9 mouse cellular contexts compared by ENCODE assay signal in the genomic region with DNA sequence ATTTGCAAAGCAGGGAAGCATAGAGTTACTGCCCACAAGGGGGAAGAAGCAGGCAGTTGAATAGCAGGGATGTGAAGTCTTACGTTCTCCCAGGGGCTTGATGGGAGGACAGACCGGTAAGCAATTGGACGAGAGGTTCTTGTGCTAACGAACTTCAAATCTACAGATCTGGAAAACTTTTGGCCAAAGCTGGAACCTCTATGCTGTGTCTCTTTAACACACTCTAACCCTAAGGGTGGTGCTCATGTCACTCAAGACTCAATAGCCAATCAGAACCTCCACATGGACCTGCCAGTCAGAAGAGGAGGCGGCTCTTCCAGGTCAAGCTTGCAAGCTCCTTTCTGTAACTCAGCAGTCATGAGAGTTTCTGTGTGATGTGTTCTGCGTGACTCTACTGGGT. TPM values are rescaled to one million over a fixed set of nuclear protein-coding genes. Genes with fewer than 3 reads are reported as not detected.
DNase-seq lines count a peak whose midpoint lies in the region; ATAC-seq and TF ChIP-seq lines count a peak whose summit lies in the region.
"Not testable (repeated sequence)": the region's sequence is repeated elsewhere in the genome, so short reads cannot be mapped to it uniquely, and the experiment has no call there.
"Had no signal": no experiment of that assay in that cellular context is flagged by ENCODE, and none has a peak within 500 bp of the region (broad histone marks: within the 10 kb centered on the region; RNA-seq: fewer than 3 reads in every experiment).

A gene (plus strand): TSS at position 301 of the 400 bp plus-strand sequence.

- H3K36me3 ChIP-seq in forebrain, embryonic 13.5 days (ENCODE audit: poor library complexity, severe bottlenecking); heart, embryonic 14.5 days (ENCODE audit: control insufficient read depth, insufficient read depth, low read length); limb, embryonic 12.5 days; neural tube, embryonic 11.5 days (ENCODE audit: control insufficient read depth, insufficient read depth, low read length): not testable (repeated sequence)

- not testable (repeated sequence) for TF ChIP-seq CTCF in bone marrow macrophage, adult 2 months (IDR thresholded peaks at IDR 0.05; ENCODE audit: low read depth, low read length)

- H3K9me3 ChIP-seq in forebrain, embryonic 13.5 days (replicated peaks); heart, embryonic 14.5 days (ENCODE audit: control insufficient read depth, low read length); limb, embryonic 12.5 days; neural tube, embryonic 11.5 days (ENCODE audit: control insufficient read depth, low read length): not testable (repeated sequence)

- H3K27ac ChIP-seq in bone marrow macrophage, adult 2 months (ENCODE audit: insufficient read depth, low read depth, low read length); forebrain, embryonic 13.5 days; heart, embryonic 14.5 days (replicated peaks in 1 of 2; ENCODE audit: control insufficient read depth in 1 of 2, insufficient read depth in 1 of 2, low read depth in 2 of 2, low read length in 2 of 2); limb, embryonic 12.5 days; neural tube, embryonic 11.5 days (ENCODE audit: low read depth, low read length): not testable (repeated sequence)

- not testable (repeated sequence) for H3K9ac ChIP-seq in forebrain, embryonic 13.5 days; heart, embryonic 14.5 days (ENCODE audit: low read length); limb, embryonic 12.5 days (replicated peaks); neural tube, embryonic 11.5 days (ENCODE audit: low read length)

- not testable (repeated sequence) for H3K4me2 ChIP-seq in forebrain, embryonic 13.5 days; heart, embryonic 14.5 days (ENCODE audit: low read length); limb, embryonic 12.5 days; neural tube, embryonic 11.5 days (ENCODE audit: low read depth)

- not testable (repeated sequence) for TF ChIP-seq POLR2A in bone marrow macrophage, adult 2 months (IDR thresholded peaks at IDR 0.05; ENCODE audit: borderline replicate concordance, low read depth, low read length)

- DNase-seq in layer of hippocampus, postnatal 14 days (ENCODE audit: low spot score in 2 of 2); neural tube, embryonic 11.5 days (ENCODE audit: low spot score): not testable (repeated sequence)

- not testable (repeated sequence) for H3K4me1 ChIP-seq in bone marrow macrophage, adult 2 months (ENCODE audit: control insufficient read depth, insufficient read depth, low read length); forebrain, embryonic 13.5 days; heart, embryonic 14.5 days (ENCODE audit: control insufficient read depth in 2 of 2, insufficient read depth in 2 of 2, low read length in 2 of 2); limb, embryonic 12.5 days (replicated peaks); neural tube, embryonic 11.5 days (ENCODE audit: control insufficient read depth, insufficient read depth, low read length)

- not testable (repeated sequence) for ATAC-seq in forebrain, embryonic 13.5 days; heart, embryonic 14.5 days (ENCODE audit: insufficient number of reproducible peaks, insufficient read depth, low FRiP score, low read depth); inflammation-experienced regulatory T-cells, adult 6 months; limb, embryonic 12.5 days (ENCODE audit: insufficient number of reproducible peaks, insufficient read depth, low FRiP score, low TSS enrichment, low read depth); neural tube, embryonic 11.5 days (ENCODE audit: insufficient read depth, low FRiP score, low TSS enrichment)

- not testable (repeated sequence) for H3K4me3 ChIP-seq in bone marrow macrophage, adult 2 months (ENCODE audit: insufficient read depth, low read length); forebrain, embryonic 13.5 days; heart, embryonic 14.5 days (ENCODE audit: control insufficient read depth in 1 of 2, insufficient read depth in 1 of 2, low read depth in 1 of 2, low read length in 2 of 2); limb, embryonic 12.5 days (replicated peaks); neural tube, embryonic 11.5 days (ENCODE audit: low read depth, low read length)

- not testable (repeated sequence) for H3K27me3 ChIP-seq in forebrain, embryonic 13.5 days; heart, embryonic 14.5 days (ENCODE audit: control insufficient read depth, insufficient read depth, low read length); limb, embryonic 12.5 days; neural tube, embryonic 11.5 days (ENCODE audit: control insufficient read depth, insufficient read depth, low read length)

- no CpG with 5 or more reads among the region's 6 CpGs for WGBS in forebrain, embryonic 13.5 days
- no CpG with 5 or more reads among the region's 6 CpGs for WGBS in heart, embryonic 14.5 days
- no CpG with 5 or more reads among the region's 6 CpGs for WGBS in limb, embryonic 12.5 days
- no CpG with 5 or more reads among the region's 6 CpGs for WGBS in neural tube, embryonic 11.5 days

RNA-seq across cellular contexts. Expression of the gene that starts here (rescaled TPM):
- polyA plus RNA-seq in bone marrow macrophage, adult 2 months (2012; ENCODE audit: insufficient read depth, insufficient read length, missing spikeins) = 11.5 and 13.0 TPM in 2 replicates
- 10.6 and 12.8 TPM in 2 replicates for polyA plus RNA-seq in forebrain, embryonic 13.5 days (2015; fragmentation: Nextera tagmentation; extraction: Ambion mirVana)
- 17.1 and 17.6 TPM in 2 replicates for polyA plus RNA-seq in heart, embryonic 14.5 days (2014; fragmentation: Nextera tagmentation; extraction: Ambion mirVana)
- polyA plus RNA-seq in inflammation-experienced regulatory T-cells, adult 6 months (2017; shearing (Covaris generic)) = 10 to 100 TPM; 10.5 to 15.6 (median 10.8) TPM
- 10 to 100 TPM; 20.2 to 24.0 TPM for total RNA-seq in layer of hippocampus, postnatal 14 days (2021)
- polyA plus RNA-seq in limb, embryonic 12.5 days (2016; fragmentation: Nextera tagmentation; extraction: Ambion mirVana) = 12.3 and 13.3 TPM in 2 replicates
- 10.3 and 12.0 TPM in 2 replicates for polyA plus RNA-seq in neural tube, embryonic 11.5 days (2014; fragmentation: Nextera tagmentation; extraction: Ambion mirVana)
- total RNA-seq: MEL; monocyte, adult 5-6 weeks had no signal
